Mouse (Mus musculus) bone marrow, adult 2 months (tissue): ENCODE measurements around the gene Tead3.

Experiments
- CTCF ChIP-seq: fragments of 200-500 bp; IDR thresholded peaks from 2 replicates; pipeline ENCODE4 v1.5.1; 2011; ENCODE audit warnings: low read length, control low read depth; ENCODE audit not compliant: control insufficient read depth, insufficient read depth
- POLR2A ChIP-seq: fragments of 200-500 bp; IDR thresholded peaks from 2 replicates; pipeline ENCODE4 v1.6.1; 2011; ENCODE audit warnings: low read depth, mild to moderate bottlenecking, control low read depth, low read length, borderline replicate concordance; ENCODE audit not compliant: control insufficient read depth

GRCm38 (mm10) chr17:28368449-28368848, 17.8 kb upstream of the Tead3 start:
- TF ChIP-seq CTCF (peak; percentile 86), POLR2A (no peak)
